Mouse (Mus musculus): ENCODE data around the gene Ddx39b. TPM values are rescaled to one million over a fixed set of nuclear protein-coding genes. Genes with fewer than 3 reads are reported as not detected.

The Ddx39b gene
- polyA plus RNA-seq, 1 experiment from 2014 or later, result 661 TPM

DNA sequence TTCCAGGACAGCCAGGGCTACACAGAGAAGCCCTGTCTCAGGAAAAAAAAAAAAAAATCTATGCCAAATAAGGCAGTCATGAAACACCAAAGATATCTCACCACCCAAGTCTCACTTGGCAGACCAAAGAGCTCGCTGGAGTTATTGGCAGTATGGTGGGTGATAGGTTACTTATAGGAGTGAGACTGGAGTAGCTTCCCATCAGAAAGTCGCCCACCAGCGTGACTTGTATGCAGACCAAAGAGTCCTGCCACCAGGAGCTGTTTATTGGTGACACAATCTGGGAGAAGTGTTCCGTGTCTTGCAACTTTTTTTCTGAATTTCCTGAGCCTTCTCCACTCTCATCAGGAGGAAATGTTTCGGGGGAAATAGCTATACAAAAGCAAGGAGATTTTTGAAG, 1.8 kb upstream of the Ddx39b start:
- H3K4me3 ChIP-seq, result no peak overlapping the region
- peaks cover 18% of the 10 kb centered on the region for H3K36me3 ChIP-seq
- no peaks in the 10 kb centered on the region for H3K27me3 ChIP-seq (ENCODE audit: insufficient read depth, poor library complexity, severe bottlenecking)
- WGBS, result 83% methylated on average over 5 of the region's 5 CpGs
- H3K27ac ChIP-seq, result peak overlapping the region; percentile 98; the same call in 1 of the 2 replicates
- DNase-seq (ENCODE audit: low spot score), result no peak
- no peaks in the 10 kb centered on the region for H3K9me3 ChIP-seq
- peaks cover 45% of the 10 kb centered on the region for H3K4me1 ChIP-seq (replicated peaks)

- Histone ChIP-seq H3K27me3 (ENCODE audit: insufficient read depth, poor library complexity, severe bottlenecking) (no peaks in the 10 kb centered on the region), H3K4me3 (peak overlapping the region; percentile 95), H3K36me3 (peaks cover 28% of the 10 kb centered on the region), H3K27ac (peak overlapping the region; percentile 98), H3K4me1 (replicated peaks) (peaks cover 51% of the 10 kb centered on the region), H3K9me3 (no peaks in the 10 kb centered on the region)
- WGBS, result 36% methylated on average over 12 of the region's 12 CpGs
- no peak for DNase-seq (ENCODE audit: low spot score)
Measured at GRCm38 (mm10) chr17:35240384-35241304, 902 bp upstream of the Ddx39b start.

GRCm38 (mm10) chr17:35242015-35242941, 732 bp downstream of the Ddx39b start:
- peaks cover 50% of the 10 kb centered on the region for H3K4me1 ChIP-seq (replicated peaks)
- WGBS, result under 1% methylated on average over 55 of the region's 55 CpGs

GRCm38 (mm10) chr17:35243086-35243485, 1.5 kb downstream of the Ddx39b start:
- Histone ChIP-seq H3K4me1 (replicated peaks) (peaks cover 50% of the 10 kb centered on the region), H3K9me3 (no peaks in the 10 kb centered on the region), H3K4me3 (peak overlapping the region; percentile 95), H3K27ac (peak overlapping the region; percentile 98), H3K27me3 (ENCODE audit: insufficient read depth, poor library complexity, severe bottlenecking) (no peaks in the 10 kb centered on the region), H3K36me3 (peaks cover 52% of the 10 kb centered on the region)
- DNase-seq (ENCODE audit: low spot score), result peak; percentile 57
- 10% methylated on average over 16 of the region's 16 CpGs for WGBS

More at GRCm38 (mm10) chr17:35242015-35242941, 732 bp downstream of the Ddx39b start:
- DNase-seq (ENCODE audit: low spot score), result peak; percentile 73
- Histone ChIP-seq H3K4me3 (peak overlapping the region; percentile 95), H3K36me3 (peaks cover 44% of the 10 kb centered on the region), H3K27me3 (ENCODE audit: insufficient read depth, poor library complexity, severe bottlenecking) (no peaks in the 10 kb centered on the region), H3K27ac (peak overlapping the region; percentile 98), H3K9me3 (no peaks in the 10 kb centered on the region)

DNA sequence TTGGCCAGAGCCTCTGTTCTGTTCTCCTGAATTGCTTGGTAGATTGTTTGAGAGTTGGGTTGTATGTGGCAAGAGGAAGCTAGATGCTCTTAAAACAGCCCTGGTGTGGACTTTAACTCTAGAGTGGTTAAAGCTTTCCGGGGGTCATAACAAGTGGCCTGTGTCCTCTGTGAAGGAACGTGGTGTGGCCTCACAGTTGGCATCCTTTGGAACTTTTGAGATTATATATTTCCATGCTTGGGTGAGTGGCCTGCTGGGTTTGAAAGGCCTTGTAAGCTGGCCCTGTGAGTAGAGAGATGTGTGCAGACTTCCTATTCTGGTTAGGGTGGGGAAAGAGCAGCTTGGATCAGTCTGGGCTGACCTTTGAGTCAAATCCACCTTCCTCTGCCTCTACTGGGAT, 3.5 kb downstream of the Ddx39b start:
- H3K4me1 ChIP-seq (replicated peaks), result peaks cover 48% of the 10 kb centered on the region
- peak overlapping the region; percentile 95 for H3K4me3 ChIP-seq
- no peaks in the 10 kb centered on the region for H3K27me3 ChIP-seq (ENCODE audit: insufficient read depth, poor library complexity, severe bottlenecking)
- WGBS, result 90% methylated on average over 2 of the region's 2 CpGs
- no peak for DNase-seq (ENCODE audit: low spot score)
- H3K9me3 ChIP-seq, result no peaks in the 10 kb centered on the region
- peaks cover 71% of the 10 kb centered on the region for H3K36me3 ChIP-seq
- no peak overlapping the region for H3K27ac ChIP-seq

- 90% methylated on average over 15 of the region's 15 CpGs for WGBS
- Histone ChIP-seq H3K4me1 (replicated peaks) (peaks cover 38% of the 10 kb centered on the region), H3K27ac (no peak overlapping the region), H3K36me3 (peaks cover 81% of the 10 kb centered on the region), H3K4me3 (peak overlapping the region; percentile 95; the same call in 1 of the 2 replicates), H3K27me3 (ENCODE audit: insufficient read depth, poor library complexity, severe bottlenecking) (no peaks in the 10 kb centered on the region), H3K9me3 (no peaks in the 10 kb centered on the region)
- no peak for DNase-seq (ENCODE audit: low spot score)
Measured at GRCm38 (mm10) chr17:35245731-35246623, 4.4 kb downstream of the Ddx39b start.

- Histone ChIP-seq H3K9me3 (no peaks in the 10 kb centered on the region), H3K4me3 (no peak overlapping the region), H3K27ac (no peak overlapping the region), H3K27me3 (ENCODE audit: insufficient read depth, poor library complexity, severe bottlenecking) (no peaks in the 10 kb centered on the region), H3K4me1 (replicated peaks) (peaks cover 37% of the 10 kb centered on the region), H3K36me3 (peaks cover 92% of the 10 kb centered on the region)
- 94% methylated on average over 7 of the region's 7 CpGs for WGBS
- DNase-seq (ENCODE audit: low spot score), result no peak
Measured at GRCm38 (mm10) chr17:35247144-35247543, 5.6 kb downstream of the Ddx39b start.

DNA sequence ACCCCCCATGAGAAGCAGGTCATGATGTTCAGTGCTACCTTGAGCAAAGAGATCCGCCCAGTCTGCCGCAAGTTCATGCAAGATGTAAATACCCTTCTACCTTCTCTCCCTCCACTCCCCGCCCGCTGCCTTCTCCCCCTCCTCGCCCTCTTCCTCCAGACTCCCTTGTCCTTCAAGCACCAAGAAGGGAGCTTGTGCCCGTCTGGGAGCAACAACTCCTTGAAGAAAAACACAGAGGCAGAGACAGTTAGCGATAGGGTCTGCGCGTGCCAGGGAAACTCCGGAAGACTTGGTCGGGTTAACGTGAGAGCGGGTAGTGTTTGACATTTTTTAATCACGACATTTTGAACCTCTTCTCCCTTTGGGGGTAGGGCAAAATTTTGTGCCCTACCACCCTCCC, 7.4 kb downstream of the Ddx39b start:
- H3K27ac ChIP-seq, result no peak overlapping the region
- DNase-seq (ENCODE audit: low spot score), result no peak

GRCm38 (mm10) chr17:35249451-35250197, 8.1 kb downstream of the Ddx39b start:
- Histone ChIP-seq H3K27me3 (ENCODE audit: insufficient read depth, poor library complexity, severe bottlenecking) (no peaks in the 10 kb centered on the region), H3K27ac (no peak overlapping the region), H3K4me3 (no peak overlapping the region), H3K9me3 (no peaks in the 10 kb centered on the region), H3K4me1 (replicated peaks) (peaks cover 20% of the 10 kb centered on the region), H3K36me3 (peaks cover 99% of the 10 kb centered on the region)
- 89% methylated on average over 19 of the region's 19 CpGs for WGBS
- DNase-seq (ENCODE audit: low spot score), result no peak

More for the DNA sequence above, 7.4 kb downstream of the Ddx39b start:
- H3K4me3 ChIP-seq, result no peak overlapping the region
- no peaks in the 10 kb centered on the region for H3K27me3 ChIP-seq (ENCODE audit: insufficient read depth, poor library complexity, severe bottlenecking)
- WGBS, result 91% methylated on average over 14 of the region's 14 CpGs
- H3K36me3 ChIP-seq, result peaks cover 99% of the 10 kb centered on the region
- H3K4me1 ChIP-seq (replicated peaks), result peaks cover 27% of the 10 kb centered on the region
- no peaks in the 10 kb centered on the region for H3K9me3 ChIP-seq

- Histone ChIP-seq H3K4me3 (no peak overlapping the region), H3K36me3 (peaks cover 91% of the 10 kb centered on the region), H3K27me3 (ENCODE audit: insufficient read depth, poor library complexity, severe bottlenecking) (no peaks in the 10 kb centered on the region), H3K4me1 (replicated peaks) (peaks cover 11% of the 10 kb centered on the region), H3K27ac (no peak overlapping the region), H3K9me3 (no peaks in the 10 kb centered on the region)
- 91% methylated on average over 3 of the region's 3 CpGs for WGBS
- DNase-seq (ENCODE audit: low spot score), result no peak
Measured at GRCm38 (mm10) chr17:35250348-35251120, 9.0 kb downstream of the Ddx39b start.

GRCm38 (mm10) chr17:35251162-35251719, 9.7 kb downstream of the Ddx39b start:
- H3K4me3 ChIP-seq, result no peak overlapping the region
- no peaks in the 10 kb centered on the region for H3K9me3 ChIP-seq
- H3K4me1 ChIP-seq (replicated peaks), result peaks cover 4% of the 10 kb centered on the region
- peaks cover 84% of the 10 kb centered on the region for H3K36me3 ChIP-seq
- H3K27me3 ChIP-seq (ENCODE audit: insufficient read depth, poor library complexity, severe bottlenecking), result no peaks in the 10 kb centered on the region
- 89% methylated on average over 15 of the region's 15 CpGs for WGBS
- no peak for DNase-seq (ENCODE audit: low spot score)
- no peak overlapping the region for H3K27ac ChIP-seq
